In genomic region chr9:12113374-12113773, GRCm38 (mm10) we compare ENCODE assay signal across 26 mouse cellular contexts.
DNase-seq lines count a peak whose midpoint lies in the region; ATAC-seq and TF ChIP-seq lines count a peak whose summit lies in the region.
"Had no signal": no experiment of that assay in that cellular context is flagged by ENCODE, and none has a peak within 500 bp of the region (broad histone marks: within the 10 kb centered on the region; RNA-seq: fewer than 3 reads in every experiment).

No protein-coding gene starts in this region.

- TF ChIP-seq POLR2A in MEL (IDR thresholded peaks at IDR 0.05; ENCODE audit: control insufficient read depth in 1 of 2, insufficient read depth in 1 of 2, low read depth in 1 of 2, low read length in 2 of 2, poor library complexity in 1 of 2) = no peak

- no peak overlapping the region for H3K4me3 ChIP-seq in hindbrain, embryonic 14.5 days (replicated peaks; ENCODE audit: low read length)
- no peak overlapping the region for H3K4me3 ChIP-seq in hindbrain, embryonic 11.5 days (ENCODE audit: low read depth, low read length)
- H3K4me3 ChIP-seq in left cerebral cortex, adult 2 months = no peak overlapping the region
- no peak overlapping the region for H3K4me3 ChIP-seq in MEL (ENCODE audit: control insufficient read depth in 1 of 2, insufficient read depth in 1 of 2, low read depth in 2 of 2, low read length in 2 of 2)
- H3K4me3 ChIP-seq: embryonic facial prominence, embryonic 13.5 days; forebrain, embryonic 10.5 days; hindbrain, embryonic 12.5 days; limb, embryonic 13.5 days; megakaryocyte, embryonic 14.5 days; midbrain, embryonic 13.5 days had no signal

- H3K4me1 ChIP-seq in hindbrain, embryonic 14.5 days (replicated peaks; ENCODE audit: control insufficient read depth, insufficient read depth, low read length) = no peaks in the 10 kb centered on the region
- H3K4me1 ChIP-seq in hindbrain, embryonic 11.5 days (replicated peaks; ENCODE audit: control insufficient read depth, insufficient read depth, low read length) = no peaks in the 10 kb centered on the region
- H3K4me1 ChIP-seq in MEL (ENCODE audit: control insufficient read depth in 1 of 2, insufficient read depth in 2 of 2, low read length in 2 of 2) = no peaks in the 10 kb centered on the region
- H3K4me1 ChIP-seq: embryonic facial prominence, embryonic 13.5 days; forebrain, embryonic 10.5 days; hindbrain, embryonic 12.5 days; limb, embryonic 13.5 days; megakaryocyte, embryonic 14.5 days; midbrain, embryonic 13.5 days had no signal

- no peak overlapping the region for H3K4me2 ChIP-seq in hindbrain, embryonic 14.5 days (replicated peaks)
- H3K4me2 ChIP-seq in hindbrain, embryonic 11.5 days (replicated peaks; ENCODE audit: low read depth, low read length) = no peak overlapping the region
- H3K4me2 ChIP-seq: embryonic facial prominence, embryonic 13.5 days; hindbrain, embryonic 12.5 days; limb, embryonic 13.5 days; liver, embryonic 11.5 days; midbrain, embryonic 13.5 days had no signal

- no peaks in the 10 kb centered on the region for H3K79me2 ChIP-seq in MEL (ENCODE audit: control insufficient read depth, insufficient read depth, low read length, poor library complexity)

- peak; percentile 45 for TF ChIP-seq RAD21 in MEL (IDR thresholded peaks at IDR 0.05; ENCODE audit: low read depth, low read length)

- H3K9me3 ChIP-seq in hindbrain, embryonic 14.5 days (ENCODE audit: control insufficient read depth, low read length) = no peaks in the 10 kb centered on the region
- no peaks in the 10 kb centered on the region for H3K9me3 ChIP-seq in hindbrain, embryonic 11.5 days (ENCODE audit: control insufficient read depth, low read length)
- H3K9me3 ChIP-seq in MEL (replicated peaks; ENCODE audit: insufficient read depth, low read length) = no peaks in the 10 kb centered on the region
- H3K9me3 ChIP-seq: embryonic facial prominence, embryonic 13.5 days; forebrain, embryonic 10.5 days; hindbrain, embryonic 12.5 days; limb, embryonic 13.5 days; midbrain, embryonic 13.5 days had no signal

- no peak overlapping the region for H3K9ac ChIP-seq in hindbrain, embryonic 14.5 days
- no peak overlapping the region for H3K9ac ChIP-seq in hindbrain, embryonic 11.5 days (ENCODE audit: low read depth, low read length)
- H3K9ac ChIP-seq in MEL (ENCODE audit: control insufficient read depth, low read depth, low read length, poor library complexity, severe bottlenecking) = no peak overlapping the region
- H3K9ac ChIP-seq: embryonic facial prominence, embryonic 13.5 days; hindbrain, embryonic 12.5 days; limb, embryonic 13.5 days; midbrain, embryonic 13.5 days had no signal

- no peak for TF ChIP-seq EP300 in MEL (IDR thresholded peaks at IDR 0.05; ENCODE audit: low read depth in 1 of 2, low read length in 2 of 2)

- peak; percentile 46 for DNase-seq in hindbrain, embryonic 14.5 days (ENCODE audit: low spot score)
- DNase-seq in hindbrain, embryonic 11.5 days (ENCODE audit: low spot score) = no peak
- no peak for DNase-seq in left cerebral cortex, adult 2 months (ENCODE audit: extremely low spot score in 1 of 2, low spot score in 2 of 2)
- no peak for DNase-seq in left cerebral cortex, postnatal 25 days (ENCODE audit: low spot score in 2 of 2)
- DNase-seq in MEL (ENCODE audit: low read depth, low spot score) = no peak
- DNase-seq in brain, embryonic 18.5 days (ENCODE audit: low read depth, low spot score) = peak; percentile 6
- no peak for DNase-seq in urinary bladder, postnatal 4 days (ENCODE audit: low spot score in 2 of 2)
- DNase-seq: adrenal gland, adult 8-10 months; cerebellum, adult 11-12 months; cerebellum, adult 9-11 months; gastrocnemius, postnatal 14 days; kidney, adult 11 months; lung, postnatal 4 days; right cerebral cortex, postnatal 25 days; thymus, adult 18-20 months; thymus, postnatal 4 days had no signal

- intact Hi-C loops in left cerebral cortex, adult 2 months (cut with DNase I) = no loop called here
- intact Hi-C loops in left cerebral cortex, postnatal 25 days (cut with DNase I) = no loop called here

- no peaks in the 10 kb centered on the region for H3K36me3 ChIP-seq in hindbrain, embryonic 14.5 days (replicated peaks; ENCODE audit: control insufficient read depth, insufficient read depth)
- no peaks in the 10 kb centered on the region for H3K36me3 ChIP-seq in hindbrain, embryonic 11.5 days (ENCODE audit: control insufficient read depth, insufficient read depth, low read length)
- no peaks in the 10 kb centered on the region for H3K36me3 ChIP-seq in MEL (ENCODE audit: control insufficient read depth in 1 of 2, insufficient read depth in 2 of 2, low read length in 2 of 2)
- H3K36me3 ChIP-seq: embryonic facial prominence, embryonic 13.5 days; forebrain, embryonic 10.5 days; hindbrain, embryonic 12.5 days; limb, embryonic 13.5 days; midbrain, embryonic 13.5 days had no signal

- peak; percentile 32 for TF ChIP-seq CTCF in left cerebral cortex, adult 2 months (IDR thresholded peaks at IDR 0.05)
- TF ChIP-seq CTCF in MEL (IDR thresholded peaks at IDR 0.05 in 2 of 3, conservative IDR thresholded peaks at IDR 0.05 in 1 of 3; ENCODE audit: control insufficient read depth in 1 of 3, insufficient read depth in 1 of 3, low read depth in 2 of 3, low read length in 3 of 3, poor library complexity in 1 of 3, severe bottlenecking in 1 of 3) = peak in 1 of 3 experiments; percentile 28; a peak in 1 of 6 replicates

- H3K27ac ChIP-seq in hindbrain, embryonic 14.5 days = no peak overlapping the region
- no peak overlapping the region for H3K27ac ChIP-seq in hindbrain, embryonic 11.5 days (ENCODE audit: low read depth, low read length)
- no peak overlapping the region for H3K27ac ChIP-seq in left cerebral cortex, adult 2 months
- no peak overlapping the region for H3K27ac ChIP-seq in MEL (ENCODE audit: control insufficient read depth, low read depth, low read length)
- H3K27ac ChIP-seq: embryonic facial prominence, embryonic 13.5 days; forebrain, embryonic 10.5 days; hindbrain, embryonic 12.5 days; limb, embryonic 13.5 days; midbrain, embryonic 13.5 days had no signal

- H3K27me3 ChIP-seq in hindbrain, embryonic 14.5 days (ENCODE audit: control insufficient read depth, insufficient read depth, low read length) = no peaks in the 10 kb centered on the region
- no peaks in the 10 kb centered on the region for H3K27me3 ChIP-seq in hindbrain, embryonic 11.5 days (ENCODE audit: control insufficient read depth, insufficient read depth, low read length)
- H3K27me3 ChIP-seq in MEL (ENCODE audit: control insufficient read depth in 1 of 2, insufficient read depth in 2 of 2, low read length in 2 of 2) = peaks cover 0 to 1% of the 10 kb centered on the region in 2 experiments; a peak in 2 of 4 replicates
- H3K27me3 ChIP-seq: embryonic facial prominence, embryonic 13.5 days; hindbrain, embryonic 12.5 days; limb, embryonic 13.5 days; megakaryocyte, embryonic 14.5 days; midbrain, embryonic 13.5 days had no signal

- no peak for ATAC-seq in hindbrain, embryonic 14.5 days (ENCODE audit: low FRiP score)
- ATAC-seq in hindbrain, embryonic 11.5 days (ENCODE audit: low FRiP score) = no peak
- ATAC-seq: CD4-positive, CD25-positive, alpha-beta regulatory T cell, adult 4 months; inflammation-experienced regulatory T-cells, adult 6 months; lung, postnatal 0 days; midbrain, embryonic 13.5 days had no signal

TF ChIP-seq in MEL, 35 proteins besides CTCF, POLR2A, EP300 and RAD21:
- TF ChIP-seq SMC3 (IDR thresholded peaks at IDR 0.05; ENCODE audit: low read depth, low read length) (peak; percentile 43), CHD2 (IDR thresholded peaks at IDR 0.05; ENCODE audit: low read length) (no peak)

Comparison
In these comparisons a context has a peak if more than half of its experiments do, and no peak if none do; other contexts are left out.
1. DNase-seq: peak in hindbrain, embryonic 14.5 days (single experiment) and brain, embryonic 18.5 days (single experiment); none in hindbrain, embryonic 11.5 days (single experiment), left cerebral cortex, adult 2 months (0 of 2), left cerebral cortex, postnatal 25 days (0 of 2), MEL (single experiment) and urinary bladder, postnatal 4 days (0 of 2).